Mouse (Mus musculus) cerebellum, adult 2 months (tissue): Measurements from ENCODE around the gene Tnks1bp1.

Experiments used
- CTCF ChIP-seq: fragments of 200-500 bp; IDR thresholded peaks from 2 replicates; pipeline ENCODE4 v1.5.1; 2011; ENCODE audit warnings: low read depth, mild to moderate bottlenecking, control low read depth, low read length, moderate library complexity, borderline replicate concordance; ENCODE audit not compliant: insufficient read depth
- POLR2A ChIP-seq: fragments of 200-500 bp; IDR thresholded peaks from 2 replicates; pipeline ENCODE4 v1.6.1; 2011; ENCODE audit warnings: low read length, control low read depth, borderline replicate concordance; ENCODE audit not compliant: insufficient read depth

GRCm38 (mm10) chr2:85060591-85061060 lies 12.8 kb downstream of the Tnks1bp1 start:
- no peak for TF ChIP-seq POLR2A
- TF ChIP-seq CTCF: no peak
